Mouse (Mus musculus): ENCODE data around the gene Ccl7. TPM values are rescaled to one million over a fixed set of nuclear protein-coding genes. Genes with fewer than 3 reads are reported as not detected.

Ccl7 gene
- polyA plus RNA-seq, 1 experiment: 0.44 TPM

Other genes starting within 250 kb of the Ccl7 start
- gene 5530401A14Rik, start 185.0 kb upstream of the Ccl7 start, polyA plus RNA-seq (2012; rRNA removed): 0.17 and 0.24 TPM in 2 replicates
- 54.8 and 57.8 TPM in 2 replicates for gene Asic2, start 77.3 kb upstream of the Ccl7 start, polyA plus RNA-seq (2012; rRNA removed)
- gene Ccl2, start 10.1 kb upstream of the Ccl7 start, polyA plus RNA-seq (2012; rRNA removed): 0.30 and 0.36 TPM in 2 replicates
- not detected in 2 replicates for gene Gm17268, start 7.2 kb upstream of the Ccl7 start, polyA plus RNA-seq (2012; rRNA removed)
- gene Ccl11, start 12.1 kb downstream of the Ccl7 start, polyA plus RNA-seq (2012; rRNA removed): 0.08 and 0.15 TPM in 2 replicates
- gene Ccl12, start 56.1 kb downstream of the Ccl7 start, polyA plus RNA-seq (2012; rRNA removed): 1.9 and 2.7 TPM in 2 replicates
- 0.24 and 0.36 TPM in 2 replicates for gene Ccl8, start 69.5 kb downstream of the Ccl7 start, polyA plus RNA-seq (2012; rRNA removed)